Mouse (Mus musculus) retina, adult 2 months (tissue): ENCODE results near the gene Rsbn1.

Source experiments
- DNase-seq: peaks from one replicate; pipeline ENCODE4 v3.0.0-alpha.2; 2012; ENCODE audit warnings: low read depth, low spot score

Rsbn1 gene

GRCm38 (mm10) chr3:103948666-103949065 lies 34.7 kb downstream of the Rsbn1 start:
- no peak for DNase-seq

DNA sequence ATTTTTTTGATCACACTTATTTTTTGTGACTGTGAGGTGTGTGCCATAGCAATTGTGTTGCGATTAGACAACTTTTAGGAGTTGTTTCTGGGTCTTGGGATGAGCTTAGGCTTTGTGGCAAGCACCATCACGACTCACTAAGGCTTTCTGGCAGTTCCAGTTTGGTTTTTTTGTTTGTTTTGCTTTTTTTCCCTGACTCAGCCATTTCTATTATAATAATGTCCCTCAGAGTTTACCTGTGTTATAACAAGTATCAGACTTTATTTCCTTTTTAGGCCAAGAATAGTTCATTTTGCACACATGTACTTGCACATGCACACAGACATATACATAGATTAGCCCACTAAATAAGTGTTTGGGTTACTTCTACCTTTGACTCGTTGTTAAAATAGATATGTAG lies 46.7 kb downstream of the Rsbn1 start:
- no peak for DNase-seq

DNA sequence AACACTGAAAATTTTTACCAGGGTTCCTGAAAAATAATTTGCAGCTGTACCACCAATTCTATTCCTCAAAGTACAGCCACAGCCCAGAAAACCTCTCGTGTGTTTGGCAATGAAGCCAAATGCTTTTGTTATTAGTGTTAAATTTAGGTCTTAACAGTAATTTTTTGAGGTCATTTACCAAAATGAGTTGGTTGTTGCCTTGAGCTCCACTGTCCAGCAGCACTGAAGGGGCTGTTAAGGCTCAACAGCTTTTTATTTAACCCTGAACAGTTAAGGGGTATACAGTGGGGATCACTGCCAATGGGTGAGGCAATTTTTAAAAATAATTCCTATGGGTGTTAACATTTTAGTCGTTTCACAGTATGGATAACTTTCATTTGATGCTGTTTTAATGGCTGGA lies 53.3 kb downstream of the Rsbn1 start:
- no peak for DNase-seq

DNA sequence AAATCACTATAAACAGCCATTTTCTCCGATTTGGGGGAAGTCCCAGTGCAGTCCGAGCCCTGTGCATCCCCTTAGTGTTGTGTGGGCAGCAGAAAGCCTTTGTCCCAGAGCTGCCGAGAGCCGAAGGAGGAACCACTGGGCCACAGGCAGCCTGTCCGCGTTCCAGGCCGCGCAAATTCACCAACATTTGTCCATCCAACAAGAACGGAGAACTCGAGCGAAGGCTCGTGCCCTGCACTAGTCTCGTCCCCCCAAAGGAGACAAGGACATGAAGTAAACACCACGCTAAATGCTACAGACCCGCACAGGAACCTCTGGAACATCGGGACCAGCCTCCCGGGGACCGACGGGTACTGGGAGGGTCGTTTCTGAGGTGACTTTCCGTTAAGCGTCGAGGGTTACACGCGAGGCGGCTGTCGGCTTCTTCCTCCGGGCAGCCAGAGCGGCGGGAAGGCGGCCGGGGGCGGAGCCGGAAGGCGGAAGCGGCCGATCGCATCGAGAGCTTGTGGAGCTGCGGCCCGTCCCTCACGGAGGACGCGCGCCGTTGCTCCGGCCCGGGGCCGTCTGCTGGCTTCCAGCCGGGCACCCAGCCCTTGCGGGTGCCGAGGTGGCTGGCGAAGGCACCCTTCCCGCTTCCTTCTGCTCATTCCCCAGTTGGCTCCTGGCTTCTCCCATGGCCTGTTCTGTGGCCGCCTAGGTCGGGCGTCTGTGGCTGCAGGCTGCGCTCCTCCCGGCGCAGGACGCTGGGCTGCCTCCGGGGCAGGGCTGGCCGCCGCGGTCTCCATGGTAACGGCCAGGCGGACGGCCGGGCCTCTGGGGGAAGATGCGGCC lies 54.2 kb downstream of the Rsbn1 start, which contains the start of gene Phtf1:
Gene Phtf1, plus strand, starts transcription at position 250 of the 831 bp plus-strand sequence.
- DNase-seq, result peak; percentile 51

DNA sequence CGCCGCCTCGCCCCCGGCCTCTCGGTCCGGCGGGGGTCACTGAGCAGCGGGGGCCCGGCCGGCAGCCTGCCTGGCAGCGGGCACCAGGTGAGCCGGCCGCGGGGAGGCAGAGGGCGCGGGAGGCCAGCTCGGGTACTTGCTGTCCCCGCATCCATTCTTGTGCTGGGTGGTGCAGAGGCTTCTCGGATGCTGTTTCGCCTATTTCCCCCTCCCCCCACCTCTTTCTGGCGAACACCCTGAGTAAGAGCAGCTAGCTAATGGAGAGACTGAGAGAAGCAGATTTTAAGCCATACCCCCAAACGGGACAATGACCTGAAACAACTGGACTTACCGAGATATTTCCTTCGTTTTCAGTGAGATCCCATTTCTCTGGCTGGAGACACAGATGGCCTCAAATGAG lies 54.8 kb downstream of the Rsbn1 start:
- DNase-seq, result no peak

DNA sequence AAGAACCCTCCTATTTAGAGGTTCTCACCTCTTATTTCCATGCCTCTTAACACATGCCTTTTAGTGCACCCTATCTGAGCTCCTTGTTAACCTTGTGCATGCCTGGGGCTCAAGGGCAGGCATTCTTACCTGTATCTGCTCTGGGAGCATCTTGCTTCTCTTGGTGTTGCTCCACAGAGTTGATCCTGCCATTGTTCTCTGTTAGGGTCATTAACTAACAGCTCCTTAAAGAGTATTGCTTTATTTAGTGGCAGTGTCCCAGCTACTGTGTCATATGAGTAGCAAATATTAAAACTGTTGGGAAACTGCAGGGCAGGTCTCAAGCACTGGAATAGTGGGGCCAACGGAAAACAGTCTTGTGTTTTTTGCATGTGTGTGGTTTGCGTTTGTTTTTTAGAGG lies 57.2 kb downstream of the Rsbn1 start:
- no peak for DNase-seq

GRCm38 (mm10) chr3:103984556-103984955 lies 70.6 kb downstream of the Rsbn1 start:
- DNase-seq, result no peak

GRCm38 (mm10) chr3:103985194-103985593 lies 71.3 kb downstream of the Rsbn1 start:
- no peak for DNase-seq

DNA sequence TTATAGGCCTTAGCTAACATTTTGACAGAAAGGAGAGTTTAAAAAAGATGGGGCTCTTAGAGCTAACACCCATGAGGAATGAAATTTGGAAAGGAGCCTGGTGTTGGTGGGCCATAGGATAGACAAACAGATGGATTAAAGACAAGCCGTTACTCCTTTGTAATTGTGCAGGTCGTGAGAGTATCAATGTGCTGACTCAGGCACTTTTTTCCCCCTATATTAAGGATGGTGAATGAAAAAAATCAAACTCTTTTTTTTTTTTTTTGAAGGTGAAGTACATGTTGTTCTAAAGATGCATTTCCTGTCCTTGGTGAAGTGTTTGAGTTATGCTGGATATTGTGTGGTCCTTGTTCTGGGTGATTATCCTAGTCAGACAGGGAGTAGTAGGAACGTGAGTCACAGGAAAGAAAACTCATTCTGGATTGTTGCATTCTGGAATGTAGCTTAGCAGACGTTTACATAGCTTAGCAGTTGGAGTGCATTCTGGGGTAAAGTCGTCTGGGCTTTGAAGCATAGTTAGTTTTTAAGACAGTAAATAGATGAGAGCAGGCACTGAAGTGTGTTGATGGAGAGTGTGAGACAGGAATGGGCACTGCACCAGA lies 74.0 kb downstream of the Rsbn1 start:
- DNase-seq, result no peak

DNA sequence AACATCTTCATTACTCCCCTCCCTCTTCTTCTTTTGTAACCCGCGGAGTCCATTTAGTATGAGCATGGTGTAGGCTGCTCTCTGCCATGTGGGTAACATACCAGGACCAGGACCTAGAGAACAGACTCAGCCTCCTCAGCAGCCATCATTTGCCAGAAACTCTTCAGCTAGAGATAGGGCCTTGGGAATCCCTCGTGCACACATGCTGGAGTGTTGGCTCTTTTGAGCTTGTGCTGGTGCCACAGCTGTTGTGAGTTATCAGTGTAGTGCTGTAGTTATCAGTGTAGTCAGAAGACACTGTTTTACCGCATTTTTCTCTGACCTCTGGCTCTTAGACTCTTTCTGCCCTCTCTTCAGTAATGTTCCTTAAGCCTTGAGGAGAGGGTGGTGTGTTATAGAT lies 75.4 kb downstream of the Rsbn1 start:
- no peak for DNase-seq

DNA sequence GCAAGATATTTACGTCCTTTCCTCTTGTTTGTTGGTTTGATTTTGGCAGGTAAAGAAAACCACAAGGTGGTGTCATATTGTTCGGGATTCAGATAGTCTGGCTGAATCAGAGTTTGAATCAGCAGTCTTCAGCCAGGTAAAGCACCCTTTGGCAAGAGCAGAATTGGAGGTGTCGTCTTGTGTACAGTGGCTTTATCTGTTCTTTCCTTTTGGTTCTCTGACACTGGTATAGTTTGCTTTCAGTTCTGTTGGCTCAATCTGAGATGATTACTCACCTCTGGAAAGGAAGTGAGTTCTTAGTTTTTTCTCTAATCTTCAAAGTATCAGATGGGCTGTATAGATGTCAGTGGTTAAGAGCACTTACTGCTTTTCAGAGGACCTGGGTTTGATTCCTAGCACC lies 77.4 kb downstream of the Rsbn1 start:
- no peak for DNase-seq

DNA sequence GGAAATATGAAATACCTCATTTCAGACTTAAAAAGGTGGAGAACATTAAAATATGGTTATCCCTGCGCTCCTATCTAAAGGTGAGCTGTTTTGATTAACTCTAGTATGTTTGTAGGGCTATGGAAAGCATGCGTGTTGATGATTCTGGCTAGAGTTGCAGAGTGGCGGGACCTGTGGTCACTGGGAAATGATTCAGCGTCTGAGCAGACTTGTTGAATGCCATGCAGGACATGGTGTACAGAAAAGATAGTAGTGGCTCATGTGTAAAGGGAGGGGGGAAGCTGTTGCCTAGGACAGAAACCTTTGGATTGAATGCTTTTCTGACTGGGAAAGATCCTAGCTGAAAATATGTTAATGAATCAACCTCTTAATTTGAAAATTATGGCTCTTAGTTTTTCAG lies 84.8 kb downstream of the Rsbn1 start:
- DNase-seq, result no peak

DNA sequence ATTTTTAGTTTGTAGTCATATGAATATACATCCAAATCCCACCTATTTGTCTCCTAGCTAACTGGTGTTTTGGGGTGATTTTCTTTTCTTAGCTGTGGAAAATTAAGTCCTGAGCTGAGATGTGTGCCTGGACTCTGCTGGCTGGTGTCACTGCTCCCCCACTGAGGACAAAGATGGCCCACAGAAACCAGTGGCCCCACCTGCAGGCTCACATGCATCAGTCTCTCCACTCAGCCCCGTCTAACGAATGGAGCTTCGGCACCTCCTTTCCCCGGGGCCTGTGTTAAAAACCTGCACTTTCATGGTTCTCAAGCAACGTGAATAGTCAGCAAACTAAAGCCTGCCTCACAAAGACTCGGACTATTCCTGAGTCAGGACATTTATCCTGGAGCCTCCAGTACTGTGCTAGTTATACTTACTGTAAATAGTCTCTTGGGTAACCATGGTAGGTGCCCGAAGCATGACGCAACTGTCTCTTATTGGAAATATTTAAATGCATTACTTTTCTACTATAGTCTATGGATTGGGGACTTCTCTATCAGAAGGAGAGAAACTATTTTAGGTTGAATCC lies 93.1 kb downstream of the Rsbn1 start:
- no peak for DNase-seq

- no peak for DNase-seq
Observed at GRCm38 (mm10) chr3:104007479-104007878, 93.6 kb downstream of the Rsbn1 start.

- no peak for DNase-seq
Observed at GRCm38 (mm10) chr3:104009924-104010662, 96.2 kb downstream of the Rsbn1 start.

DNA sequence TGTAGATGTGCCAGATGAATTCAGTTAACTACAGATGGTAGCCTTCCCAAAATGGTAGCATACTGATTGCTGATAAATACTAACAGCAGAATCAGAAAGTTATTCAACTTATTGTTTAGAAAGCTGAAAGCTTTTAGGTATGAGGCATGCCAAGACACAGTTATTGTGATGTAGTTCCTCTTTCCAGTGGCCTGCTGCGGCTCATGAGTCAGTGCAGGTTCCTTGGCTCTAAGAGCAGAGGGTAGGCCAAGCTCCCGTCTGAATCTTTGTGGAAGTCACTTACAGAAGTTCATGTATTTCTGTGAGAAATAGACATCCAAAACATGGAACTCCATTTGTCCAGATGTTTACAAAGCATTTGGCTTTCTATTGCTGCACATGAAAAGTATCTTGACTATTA lies 98.1 kb downstream of the Rsbn1 start:
- no peak for DNase-seq
